Mouse (Mus musculus) midbrain, embryonic 11.5 days (tissue): Measurements from ENCODE around the gene Mex3b. TPM values are rescaled to one million over a fixed set of nuclear protein-coding genes. Genes with fewer than 3 reads are reported as not detected.
A peak's percentile ranks its signal among the peaks of the same experiment; 100 is the strongest.

Experiments used
- ATAC-seq: fragments of 200-750 bp; cut with Nextera tagmentation; 2 replicates; pipeline ENCODE4 v1.8.0; 2017; ENCODE audit warnings: moderate TSS enrichment, moderate library complexity; ENCODE audit not compliant: low FRiP score
- DNase-seq: peaks from one replicate; pipeline ENCODE4 v3.0.0; 2015; ENCODE audit warnings: low spot score; ENCODE audit errors: missing footprints
- H3K27ac ChIP-seq: fragments of 300-500 bp; sonication (generic); 2 replicates; pipeline ENCODE4 v1.5.1; 2014; ENCODE audit warnings: low read depth, low read length
- H3K27me3 ChIP-seq: fragments of 300-500 bp; sonication (generic); 2 replicates; pipeline ENCODE4 v1.6.1; 2014; ENCODE audit warnings: mild to moderate bottlenecking, low read length, moderate library complexity, mixed read lengths; ENCODE audit not compliant: control insufficient read depth, insufficient read depth
- H3K36me3 ChIP-seq: fragments of 300-500 bp; sonication (generic); 2 replicates; pipeline ENCODE4 v1.6.1; 2014; ENCODE audit warnings: mild to moderate bottlenecking, low read length, moderate library complexity, mixed read lengths; ENCODE audit not compliant: control insufficient read depth, insufficient read depth
- H3K4me1 ChIP-seq: fragments of 300-500 bp; sonication (generic); 2 replicates; pipeline ENCODE4 v1.6.1; 2014; ENCODE audit warnings: low read length; ENCODE audit not compliant: control insufficient read depth, insufficient read depth
- H3K4me2 ChIP-seq: fragments of 300-500 bp; sonication (generic); 2 replicates; pipeline ENCODE4 v1.6.1; 2014; ENCODE audit warnings: mild to moderate bottlenecking, moderate library complexity
- H3K4me3 ChIP-seq: fragments of 300-500 bp; sonication (generic); 2 replicates; pipeline ENCODE4 v1.5.1; 2014; ENCODE audit warnings: low read depth, low read length
- H3K9ac ChIP-seq: fragments of 300-500 bp; sonication (generic); 2 replicates; pipeline ENCODE4 v1.6.1; 2014; ENCODE audit warnings: low read length
- H3K9me3 ChIP-seq: fragments of 300-500 bp; sonication (generic); 2 replicates; pipeline ENCODE4 v1.6.1; 2016; ENCODE audit warnings: low read length; ENCODE audit not compliant: control insufficient read depth
- WGBS: fragments of 180-500 bp; shearing (Covaris S2); extraction: QIAGEN DNeasy Blood & Tissue Kit; methylation state at CpG from one replicate; pipeline ENCODE4 v1.1.7; 2014; 5-methylcytosine and 5-hydroxymethylcytosine counted together
- polyA plus RNA-seq: library from polyadenylated mRNA; unstranded; fragments of >200 nt; fragmentation: Nextera tagmentation; extraction: Ambion mirVana; gene quantifications from 2 replicates; pipeline ENCODE4 v1.2.1, GENCODE M21; 2014

Mex3b gene
- polyA plus RNA-seq, 1 experiment from 2014 or later: 35.5 TPM

DNA sequence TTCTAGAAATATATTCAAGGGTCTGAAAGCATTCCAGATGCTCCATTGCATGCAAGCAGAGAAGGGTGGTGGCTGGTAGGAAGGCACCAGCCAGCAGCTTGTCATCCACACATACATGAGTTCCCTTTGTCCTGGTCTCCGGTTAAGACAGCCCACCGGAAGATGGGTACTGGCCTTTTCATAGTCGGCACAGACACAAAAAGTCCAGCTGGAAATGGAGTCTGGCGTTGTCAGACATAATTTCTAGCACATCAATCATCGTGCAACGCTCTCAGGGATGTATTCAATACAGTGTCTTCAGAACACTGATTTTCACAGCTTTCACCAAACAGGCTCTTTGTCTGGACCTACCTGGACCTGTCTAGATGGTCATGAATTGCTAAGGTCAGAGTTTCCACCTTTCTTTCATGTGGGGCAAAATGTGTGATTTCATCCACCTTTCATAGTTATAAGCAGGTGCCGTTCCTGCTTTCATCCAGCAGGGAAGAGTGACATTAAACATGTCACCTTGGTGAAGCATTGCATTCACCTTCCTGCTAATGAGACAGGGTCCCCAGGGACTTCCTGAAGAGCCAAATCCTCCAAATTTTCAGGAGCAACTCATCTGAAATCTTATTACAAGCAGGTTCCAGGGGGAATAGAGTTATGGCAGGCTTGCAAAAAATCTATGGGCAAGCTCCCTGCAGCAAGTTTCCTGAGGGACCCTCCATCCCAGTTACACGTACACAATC lies 2.7 kb upstream of the Mex3b start:
- H3K36me3 ChIP-seq: peaks cover 6% of the 10 kb centered on the region
- no peak for ATAC-seq
- peaks cover 12% of the 10 kb centered on the region for H3K4me1 ChIP-seq
- H3K9ac ChIP-seq: peak overlapping the region; percentile 94
- no peaks in the 10 kb centered on the region for H3K27me3 ChIP-seq
- 40% methylated on average over 8 of the region's 8 CpGs for WGBS
- DNase-seq: peak; percentile 85
- no peaks in the 10 kb centered on the region for H3K9me3 ChIP-seq
- peak overlapping the region; percentile 100 for H3K27ac ChIP-seq
- peak overlapping the region; percentile 100; the same call in 1 of the 2 replicates for H3K4me3 ChIP-seq
- peak overlapping the region; percentile 91 for H3K4me2 ChIP-seq

DNA sequence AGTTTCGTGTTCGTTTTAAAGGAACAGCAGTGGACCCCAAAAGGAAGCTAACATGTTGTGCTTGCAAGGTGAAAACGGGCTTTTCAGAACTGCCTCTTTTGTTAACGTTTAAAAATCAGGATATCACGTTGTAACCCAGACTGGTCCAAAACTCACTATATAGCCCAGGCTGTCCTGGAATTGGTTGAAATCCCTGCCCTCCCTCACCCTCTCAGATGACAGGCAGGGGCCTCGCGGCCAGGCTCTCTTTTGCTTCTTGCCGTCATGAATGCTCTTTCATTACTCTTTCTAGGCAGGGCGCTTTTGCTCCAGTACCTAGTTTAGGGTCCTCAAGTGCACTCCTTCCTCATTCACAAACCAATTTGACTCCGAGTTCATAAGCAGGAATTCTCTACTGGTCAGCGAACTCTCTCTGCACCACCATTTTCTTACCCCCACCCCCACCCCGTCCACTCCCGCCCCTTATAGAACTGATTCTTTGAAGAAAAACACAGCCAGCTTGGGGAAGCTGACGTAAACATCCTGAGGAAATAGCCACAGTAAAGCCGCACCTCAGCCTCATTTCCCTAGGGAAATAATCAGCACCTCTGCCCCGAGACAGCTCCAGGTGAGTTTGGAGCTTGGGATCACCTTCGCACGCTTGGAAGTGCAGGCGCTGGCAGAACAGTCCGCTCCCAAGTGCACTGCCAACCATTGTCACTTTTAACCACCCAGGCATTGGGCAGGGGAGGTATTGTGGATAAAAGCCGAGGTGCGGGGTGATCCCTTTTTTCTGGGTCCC lies 2.0 kb upstream of the Mex3b start:
- H3K9ac ChIP-seq: peak overlapping the region; percentile 94
- H3K4me2 ChIP-seq: peak overlapping the region; percentile 91
- ATAC-seq (no peak), DNase-seq (peak; percentile 97)
- no peaks in the 10 kb centered on the region for H3K9me3 ChIP-seq
- no peaks in the 10 kb centered on the region for H3K27me3 ChIP-seq
- H3K27ac ChIP-seq: peak overlapping the region; percentile 100
- peaks cover 13% of the 10 kb centered on the region for H3K36me3 ChIP-seq
- WGBS: 1% methylated on average over 22 of the region's 22 CpGs
- peaks cover 14% of the 10 kb centered on the region for H3K4me1 ChIP-seq
- peak overlapping the region; percentile 100 for H3K4me3 ChIP-seq

GRCm38 (mm10) chr7:82865834-82866485 lies 1.2 kb upstream of the Mex3b start:
- peak overlapping the region; percentile 91 for H3K4me2 ChIP-seq
- WGBS: under 1% methylated on average over 65 of the region's 70 CpGs
- peaks cover 17% of the 10 kb centered on the region for H3K4me1 ChIP-seq
- peaks cover 13% of the 10 kb centered on the region for H3K36me3 ChIP-seq
- H3K9me3 ChIP-seq: no peaks in the 10 kb centered on the region
- peak overlapping the region; percentile 100 for H3K27ac ChIP-seq
- H3K9ac ChIP-seq: peak overlapping the region; percentile 100
- DNase-seq: peak; percentile 99
- peak; percentile 91 for ATAC-seq
- H3K27me3 ChIP-seq: no peaks in the 10 kb centered on the region
- peak overlapping the region; percentile 100 for H3K4me3 ChIP-seq

GRCm38 (mm10) chr7:82866486-82867270 lies 455 bp upstream of the Mex3b start:
- H3K27ac ChIP-seq: peak overlapping the region; percentile 100
- H3K9me3 ChIP-seq: no peaks in the 10 kb centered on the region
- peak overlapping the region; percentile 91 for H3K4me2 ChIP-seq
- H3K27me3 ChIP-seq: no peaks in the 10 kb centered on the region
- H3K4me1 ChIP-seq: peaks cover 17% of the 10 kb centered on the region
- peak overlapping the region; percentile 100 for H3K4me3 ChIP-seq
- H3K9ac ChIP-seq: peak overlapping the region; percentile 100
- peak; percentile 83 for ATAC-seq
- WGBS: under 1% methylated on average over 59 of the region's 68 CpGs
- H3K36me3 ChIP-seq: peaks cover 13% of the 10 kb centered on the region
- DNase-seq: peak; percentile 99

- Histone ChIP-seq H3K4me2 (peak overlapping the region; percentile 81), H3K9me3 (no peaks in the 10 kb centered on the region), H3K27me3 (no peaks in the 10 kb centered on the region), H3K9ac (peak overlapping the region; percentile 100), H3K27ac (peak overlapping the region; percentile 100), H3K4me3 (peak overlapping the region; percentile 100), H3K36me3 (peaks cover 13% of the 10 kb centered on the region), H3K4me1 (peaks cover 21% of the 10 kb centered on the region)
- peak; percentile 97 for DNase-seq
- ATAC-seq: no peak
- under 1% methylated on average over 56 of the region's 56 CpGs for WGBS
Observed at GRCm38 (mm10) chr7:82868309-82869230, 1.4 kb downstream of the Mex3b start.

- peak; percentile 96 for DNase-seq
- H3K9me3 ChIP-seq: no peaks in the 10 kb centered on the region
- peaks cover 13% of the 10 kb centered on the region for H3K36me3 ChIP-seq
- peak overlapping the region; percentile 81 for H3K4me2 ChIP-seq
- H3K9ac ChIP-seq: peak overlapping the region; percentile 100
- peak overlapping the region; percentile 100 for H3K27ac ChIP-seq
- ATAC-seq: no peak
- peaks cover 18% of the 10 kb centered on the region for H3K4me1 ChIP-seq
- peak overlapping the region; percentile 100 for H3K4me3 ChIP-seq
- 1% methylated on average over 55 of the region's 56 CpGs for WGBS
- H3K27me3 ChIP-seq: no peaks in the 10 kb centered on the region
Observed at GRCm38 (mm10) chr7:82869231-82870147, 2.4 kb downstream of the Mex3b start.

GRCm38 (mm10) chr7:82870148-82870513 lies 3.0 kb downstream of the Mex3b start:
- Histone ChIP-seq H3K36me3 (peaks cover 13% of the 10 kb centered on the region), H3K4me1 (peaks cover 12% of the 10 kb centered on the region; the same call in 1 of the 2 replicates), H3K9me3 (no peaks in the 10 kb centered on the region), H3K27me3 (no peaks in the 10 kb centered on the region), H3K4me2 (peak overlapping the region; percentile 81), H3K4me3 (peak overlapping the region; percentile 100), H3K9ac (peak overlapping the region; percentile 100), H3K27ac (peak overlapping the region; percentile 100; the same call in 1 of the 2 replicates)
- no peak for DNase-seq
- 18% methylated on average over 18 of the region's 18 CpGs for WGBS
- no peak for ATAC-seq
